20 mouse cellular contexts compared by ENCODE assay signal in the genomic region with DNA sequence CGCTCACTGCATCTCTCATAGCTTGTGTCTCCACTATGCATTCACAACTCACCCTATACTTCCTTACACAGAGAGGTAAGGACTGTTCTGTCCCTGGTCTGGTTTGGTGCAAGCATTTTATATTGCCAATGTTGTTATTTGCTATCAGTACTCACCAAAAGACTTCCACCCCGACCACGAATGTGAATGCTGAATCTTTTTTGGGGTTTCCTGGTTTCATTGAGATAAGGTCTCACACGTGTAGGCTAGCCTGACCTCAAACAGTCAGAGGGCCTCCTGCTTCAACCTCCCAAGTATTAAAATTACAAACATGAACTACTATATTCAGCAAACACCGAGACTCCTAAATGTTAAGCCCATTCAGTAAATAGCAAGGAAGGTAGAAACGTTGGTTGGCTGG. TPM values are rescaled to one million over a fixed set of nuclear protein-coding genes. Genes with fewer than 3 reads are reported as not detected.
DNase-seq lines count a peak whose midpoint lies in the region; ATAC-seq and TF ChIP-seq lines count a peak whose summit lies in the region.
"Had no signal": no experiment of that assay in that cellular context is flagged by ENCODE, and none has a peak within 500 bp of the region (broad histone marks: within the 10 kb centered on the region; RNA-seq: fewer than 3 reads in every experiment).

No protein-coding gene starts in this region.

- no peak overlapping the region for H3K4me2 ChIP-seq in liver, embryonic 11.5 days
- H3K4me2 ChIP-seq: forebrain, embryonic 13.5 days; hindbrain, embryonic 14.5 days had no signal

- no peak overlapping the region; the same call in 1 of the 2 replicates for H3K4me3 ChIP-seq in G1E (ENCODE audit: low read depth, low read length)
- no peak overlapping the region for H3K4me3 ChIP-seq in liver, embryonic 11.5 days (ENCODE audit: low read depth, low read length)
- H3K4me3 ChIP-seq: forebrain, embryonic 10.5 days; forebrain, embryonic 13.5 days; gastrocnemius, adult 2 months; heart, embryonic 12.5 days; hindbrain, embryonic 10.5 days had no signal

- DNase-seq in G1E (ENCODE audit: low spot score): peak; percentile 43
- peak; percentile 16 for DNase-seq in MEL-GATA-1-ER (ENCODE audit: extremely low read depth, low read depth)
- no peak for DNase-seq in right cerebral cortex, adult 18-20 months
- no peak for DNase-seq in liver, embryonic 11.5 days (ENCODE audit: low spot score)
- DNase-seq in layer of hippocampus, adult 11-12 months (ENCODE audit: low spot score): no peak
- DNase-seq: adrenal gland, adult 8-10 months; cerebellum, adult 11-12 months; heart, adult 11 months had no signal

- H3K36me3 ChIP-seq in G1E (replicated peaks): no peaks in the 10 kb centered on the region
- no peaks in the 10 kb centered on the region for H3K36me3 ChIP-seq in liver, embryonic 11.5 days (ENCODE audit: control insufficient read depth, insufficient read depth, low read length)
- H3K36me3 ChIP-seq: forebrain, embryonic 10.5 days; heart, embryonic 12.5 days; heart, embryonic 15.5 days; hindbrain, embryonic 10.5 days had no signal

- peaks cover 44% of the 10 kb centered on the region for H3K4me1 ChIP-seq in G1E (ENCODE audit: insufficient read depth, low read depth, low read length)
- H3K4me1 ChIP-seq in liver, embryonic 11.5 days (replicated peaks; ENCODE audit: control insufficient read depth, insufficient read depth, low read length): 0 out of 2 replicates have a peak, but pooled peaks cover 3% of the 10 kb centered on the region
- H3K4me1 ChIP-seq: forebrain, embryonic 13.5 days had no signal

- no peak overlapping the region for H3K27ac ChIP-seq in liver, embryonic 11.5 days (ENCODE audit: low read depth, low read length)
- H3K27ac ChIP-seq: forebrain, embryonic 10.5 days; forebrain, embryonic 13.5 days; gastrocnemius, adult 2 months; heart, embryonic 15.5 days; hindbrain, embryonic 10.5 days; hindbrain, embryonic 14.5 days; hindbrain, postnatal 0 days had no signal

- peaks cover 18% of the 10 kb centered on the region for H3K27me3 ChIP-seq in G1E (ENCODE audit: insufficient read depth, low read length)
- no peaks in the 10 kb centered on the region for H3K27me3 ChIP-seq in liver, embryonic 11.5 days (replicated peaks; ENCODE audit: control insufficient read depth, insufficient read depth, low read length)
- H3K27me3 ChIP-seq: forebrain, embryonic 13.5 days; heart, embryonic 12.5 days; heart, embryonic 15.5 days had no signal

- TF ChIP-seq CTCF in G1E (IDR thresholded peaks at IDR 0.05; ENCODE audit: low read depth, low read length): no peak

- peak; percentile 57 for ATAC-seq in G1E (ENCODE audit: extremely low read depth, insufficient number of reproducible peaks, low FRiP score, poor library complexity, severe bottlenecking)
- ATAC-seq in megakaryocyte progenitor cell, adult 5-6 weeks (replicated peaks; ENCODE audit: poor library complexity): peak; percentile 48
- no peak for ATAC-seq in liver, embryonic 11.5 days (replicated peaks; ENCODE audit: low FRiP score)

- no peaks in the 10 kb centered on the region for H3K9me3 ChIP-seq in G1E (replicated peaks)
- H3K9me3 ChIP-seq in liver, embryonic 11.5 days (ENCODE audit: control insufficient read depth, low read length): no peaks in the 10 kb centered on the region
- H3K9me3 ChIP-seq: forebrain, embryonic 10.5 days; forebrain, embryonic 13.5 days; heart, embryonic 12.5 days; heart, embryonic 15.5 days; hindbrain, embryonic 10.5 days had no signal

- WGBS in liver, embryonic 11.5 days: 63% methylated on average over 6 of the region's 6 CpGs

- no peak overlapping the region for H3K9ac ChIP-seq in liver, embryonic 11.5 days (ENCODE audit: low read depth, low read length)
- H3K9ac ChIP-seq: forebrain, embryonic 13.5 days; forebrain, postnatal 0 days; heart, embryonic 12.5 days; heart, embryonic 15.5 days; hindbrain, embryonic 14.5 days had no signal

RNA-seq across cellular contexts. Expression of a gene that starts 27.7 kb away (rescaled TPM):
- 861 and 936 TPM in 2 replicates for total RNA-seq in G1E (2014; fragmentation: Nextera tagmentation)
- 3,601 and 5,070 TPM in 2 replicates for total RNA-seq in G1E (2017)
- polyA plus RNA-seq in G1E (2012): 542 and 2,773 TPM in 2 replicates
- 2,352 and 2,382 TPM in 2 replicates for total RNA-seq in megakaryocyte progenitor cell, adult 5-6 weeks (2015)
- total RNA-seq in megakaryocyte progenitor cell, adult 5-6 weeks (2017): 2,189 and 3,108 TPM in 2 replicates
- polyA plus RNA-seq in liver, embryonic 11.5 days (2014; fragmentation: Nextera tagmentation; extraction: Ambion mirVana): 1,745 and 1,937 TPM in 2 replicates

RNA-seq across cellular contexts. Expression of a gene that starts 37.3 kb away (rescaled TPM):
- total RNA-seq in G1E (2014; fragmentation: Nextera tagmentation) (36.2 and 44.2 TPM in 2 replicates), G1E (2017) (17.8 and 19.4 TPM in 2 replicates)
- polyA plus RNA-seq in G1E (2012): 45.0 and 56.6 TPM in 2 replicates
- 32.3 and 40.5 TPM in 2 replicates for total RNA-seq in megakaryocyte progenitor cell, adult 5-6 weeks (2015)
- total RNA-seq in megakaryocyte progenitor cell, adult 5-6 weeks (2017): 11.6 and 17.9 TPM in 2 replicates
- polyA plus RNA-seq in liver, embryonic 11.5 days (2014; fragmentation: Nextera tagmentation; extraction: Ambion mirVana): 28.5 and 33.5 TPM in 2 replicates
- total RNA-seq: adrenal gland, adult 8-10 months; gastrocnemius, adult 2 months; heart, adult 8-10 months; heart, postnatal 36 days had no signal

RNA-seq across cellular contexts. Expression of a gene that starts 52.6 kb away (rescaled TPM):
- 229 and 258 TPM in 2 replicates for total RNA-seq in G1E (2014; fragmentation: Nextera tagmentation)
- total RNA-seq in G1E (2017): 1,699 and 1,905 TPM in 2 replicates
- 83.2 and 113 TPM in 2 replicates for polyA plus RNA-seq in G1E (2012)
- total RNA-seq in megakaryocyte progenitor cell, adult 5-6 weeks (2015): 1,035 and 1,112 TPM in 2 replicates
- 1,330 and 1,393 TPM in 2 replicates for total RNA-seq in megakaryocyte progenitor cell, adult 5-6 weeks (2017)
- 999 and 1,044 TPM in 2 replicates for polyA plus RNA-seq in liver, embryonic 11.5 days (2014; fragmentation: Nextera tagmentation; extraction: Ambion mirVana)

RNA-seq across cellular contexts. Expression of a gene that starts 52.7 kb away (rescaled TPM):
- total RNA-seq in G1E (2014; fragmentation: Nextera tagmentation) (107 and 112 TPM in 2 replicates), G1E (2017) (118 and 119 TPM in 2 replicates)
- polyA plus RNA-seq in G1E (2012): 50.7 and 61.0 TPM in 2 replicates
- 145 TPM in 2 replicates for total RNA-seq in megakaryocyte progenitor cell, adult 5-6 weeks (2015)
- total RNA-seq in megakaryocyte progenitor cell, adult 5-6 weeks (2017): 149 and 155 TPM in 2 replicates
- polyA plus RNA-seq in liver, embryonic 11.5 days (2014; fragmentation: Nextera tagmentation; extraction: Ambion mirVana): 44.9 and 50.7 TPM in 2 replicates

Comparison
In these comparisons a context has a peak if more than half of its experiments do, and no peak if none do; other contexts are left out.
1. DNase-seq: peak in G1E (single experiment) and MEL-GATA-1-ER (single experiment); none in right cerebral cortex, adult 18-20 months (single experiment), liver, embryonic 11.5 days (single experiment) and layer of hippocampus, adult 11-12 months (single experiment).